Mouse (Mus musculus): Measurements from ENCODE around the gene Clasp2. TPM values are rescaled to one million over a fixed set of nuclear protein-coding genes. Genes with fewer than 3 reads are reported as not detected.

Gene Clasp2
- polyA plus RNA-seq, 1 experiment from 2014 or later = 22.2 TPM

GRCm38 (mm10) chr9:113802734-113803133 is 61.5 kb downstream of the Clasp2 start:
- H3K9ac ChIP-seq = no peak overlapping the region
- 76% methylated on average over 3 of the region's 3 CpGs for WGBS
- H3K9me3 ChIP-seq = no peaks in the 10 kb centered on the region

GRCm38 (mm10) chr9:113803751-113804150 is 62.5 kb downstream of the Clasp2 start:
- H3K27ac ChIP-seq = no peak overlapping the region
- no peak overlapping the region for H3K4me2 ChIP-seq
- H3K36me3 ChIP-seq = no peaks in the 10 kb centered on the region
- no peak for ATAC-seq (ENCODE audit: insufficient number of reproducible peaks, low FRiP score, low TSS enrichment, low read depth)
- H3K4me1 ChIP-seq = no peaks in the 10 kb centered on the region
- no peak overlapping the region for H3K4me3 ChIP-seq
- WGBS = 81% methylated on average over 2 of the region's 2 CpGs
- H3K9ac ChIP-seq = no peak overlapping the region
- no peaks in the 10 kb centered on the region for H3K9me3 ChIP-seq
- no peaks in the 10 kb centered on the region for H3K27me3 ChIP-seq

More at GRCm38 (mm10) chr9:113802734-113803133, 61.5 kb downstream of the Clasp2 start:
- Histone ChIP-seq H3K27ac (no peak overlapping the region), H3K36me3 (no peaks in the 10 kb centered on the region), H3K27me3 (no peaks in the 10 kb centered on the region), H3K4me1 (no peaks in the 10 kb centered on the region), H3K4me2 (no peak overlapping the region), H3K4me3 (no peak overlapping the region)
- no peak for ATAC-seq (ENCODE audit: insufficient number of reproducible peaks, low FRiP score, low TSS enrichment, low read depth)

- 91% methylated on average over 1 of the region's 1 CpGs for whole genome bisulfite sequencing
- no peaks in the 10 kb centered on the region for H3K4me1 ChIP-seq
- no peak overlapping the region for H3K4me2 ChIP-seq
- H3K36me3 ChIP-seq = no peaks in the 10 kb centered on the region
- no peaks in the 10 kb centered on the region for H3K9me3 ChIP-seq
- ATAC-seq (ENCODE audit: insufficient number of reproducible peaks, low FRiP score, low TSS enrichment, low read depth) = no peak
- H3K4me3 ChIP-seq = no peak overlapping the region
- no peak overlapping the region for H3K9ac ChIP-seq
- H3K27me3 ChIP-seq = no peaks in the 10 kb centered on the region
- no peak overlapping the region for H3K27ac ChIP-seq
Observed at GRCm38 (mm10) chr9:113805359-113805758, 64.1 kb downstream of the Clasp2 start.

- H3K9me3 ChIP-seq = no peaks in the 10 kb centered on the region
- peaks cover 4% of the 10 kb centered on the region for H3K4me1 ChIP-seq
- H3K9ac ChIP-seq = no peak overlapping the region
- WGBS = 54% methylated on average over 1 of the region's 1 CpGs
- no peaks in the 10 kb centered on the region for H3K36me3 ChIP-seq
- no peak overlapping the region for H3K4me2 ChIP-seq
- no peaks in the 10 kb centered on the region for H3K27me3 ChIP-seq
- no peak for ATAC-seq (ENCODE audit: insufficient number of reproducible peaks, low FRiP score, low TSS enrichment, low read depth)
- no peak overlapping the region for H3K27ac ChIP-seq
- H3K4me3 ChIP-seq = no peak overlapping the region
Observed at GRCm38 (mm10) chr9:113811327-113811726, 70.1 kb downstream of the Clasp2 start.

- Histone ChIP-seq H3K4me3 (peak overlapping the region; percentile 23), H3K36me3 (no peaks in the 10 kb centered on the region), H3K9ac (no peak overlapping the region), H3K27ac (no peak overlapping the region), H3K27me3 (no peaks in the 10 kb centered on the region), H3K4me2 (peak overlapping the region; percentile 43), H3K9me3 (no peaks in the 10 kb centered on the region), H3K4me1 (peaks cover 4% of the 10 kb centered on the region)
- no peak for ATAC-seq (ENCODE audit: insufficient number of reproducible peaks, low FRiP score, low TSS enrichment, low read depth)
- 29% methylated on average over 9 of the region's 9 CpGs for WGBS
Observed at GRCm38 (mm10) chr9:113811957-113812670, 70.8 kb downstream of the Clasp2 start.

- Histone ChIP-seq H3K9me3 (no peaks in the 10 kb centered on the region), H3K9ac (no peak overlapping the region), H3K27me3 (no peaks in the 10 kb centered on the region), H3K4me2 (peak overlapping the region; percentile 43), H3K27ac (no peak overlapping the region), H3K36me3 (no peaks in the 10 kb centered on the region), H3K4me1 (peaks cover 4% of the 10 kb centered on the region), H3K4me3 (peak overlapping the region; percentile 23)
- ATAC-seq (ENCODE audit: insufficient number of reproducible peaks, low FRiP score, low TSS enrichment, low read depth) = no peak
- 60% methylated on average over 4 of the region's 4 CpGs for WGBS
Observed at GRCm38 (mm10) chr9:113812671-113813001, 71.4 kb downstream of the Clasp2 start.

GRCm38 (mm10) chr9:113813086-113813485 is 71.8 kb downstream of the Clasp2 start:
- H3K9me3 ChIP-seq = no peaks in the 10 kb centered on the region
- ATAC-seq (ENCODE audit: insufficient number of reproducible peaks, low FRiP score, low TSS enrichment, low read depth) = no peak
- peaks cover 4% of the 10 kb centered on the region for H3K4me1 ChIP-seq
- H3K36me3 ChIP-seq = no peaks in the 10 kb centered on the region
- no peaks in the 10 kb centered on the region for H3K27me3 ChIP-seq
- H3K4me2 ChIP-seq = no peak overlapping the region
- no peak overlapping the region for H3K4me3 ChIP-seq
- H3K9ac ChIP-seq = no peak overlapping the region
- 80% methylated on average over 5 of the region's 5 CpGs for WGBS
- no peak overlapping the region for H3K27ac ChIP-seq

GRCm38 (mm10) chr9:113815836-113816235 is 74.6 kb downstream of the Clasp2 start:
- no peak overlapping the region for H3K9ac ChIP-seq
- H3K4me3 ChIP-seq = no peak overlapping the region
- peaks cover 4% of the 10 kb centered on the region for H3K4me1 ChIP-seq
- WGBS = 71% methylated on average over 2 of the region's 2 CpGs
- H3K4me2 ChIP-seq = no peak overlapping the region
- no peaks in the 10 kb centered on the region for H3K27me3 ChIP-seq
- no peak overlapping the region for H3K27ac ChIP-seq
- no peaks in the 10 kb centered on the region for H3K36me3 ChIP-seq
- ATAC-seq (ENCODE audit: insufficient number of reproducible peaks, low FRiP score, low TSS enrichment, low read depth) = no peak
- no peaks in the 10 kb centered on the region for H3K9me3 ChIP-seq

GRCm38 (mm10) chr9:113822150-113822549 is 80.9 kb downstream of the Clasp2 start:
- Histone ChIP-seq H3K4me3 (no peak overlapping the region), H3K9ac (no peak overlapping the region), H3K4me1 (no peaks in the 10 kb centered on the region), H3K36me3 (0 out of 2 replicates have a peak, but pooled peaks cover 2% of the 10 kb centered on the region), H3K27me3 (no peaks in the 10 kb centered on the region), H3K27ac (no peak overlapping the region), H3K9me3 (no peaks in the 10 kb centered on the region), H3K4me2 (no peak overlapping the region)
- WGBS = 63% methylated on average over 1 of the region's 1 CpGs
- ATAC-seq (ENCODE audit: insufficient number of reproducible peaks, low FRiP score, low TSS enrichment, low read depth) = no peak

- Histone ChIP-seq H3K4me3 (no peak overlapping the region), H3K9me3 (no peaks in the 10 kb centered on the region), H3K9ac (no peak overlapping the region), H3K4me2 (no peak overlapping the region), H3K36me3 (0 out of 2 replicates have a peak, but pooled peaks cover 1% of the 10 kb centered on the region), H3K27me3 (no peaks in the 10 kb centered on the region), H3K4me1 (no peaks in the 10 kb centered on the region), H3K27ac (no peak overlapping the region)
- WGBS = 92% methylated on average over 9 of the region's 9 CpGs
- no peak for ATAC-seq (ENCODE audit: insufficient number of reproducible peaks, low FRiP score, low TSS enrichment, low read depth)
Observed at GRCm38 (mm10) chr9:113828719-113829118, 87.4 kb downstream of the Clasp2 start.

GRCm38 (mm10) chr9:113830219-113830618 is 88.9 kb downstream of the Clasp2 start:
- no peak overlapping the region for H3K27ac ChIP-seq

GRCm38 (mm10) chr9:113833481-113833880 is 92.2 kb downstream of the Clasp2 start:
- H3K4me3 ChIP-seq = no peak overlapping the region
- 0 out of 2 replicates have a peak, but pooled peaks cover under 1% of the 10 kb centered on the region for H3K36me3 ChIP-seq
- no peaks in the 10 kb centered on the region for H3K9me3 ChIP-seq
- no peak overlapping the region for H3K9ac ChIP-seq
- H3K27me3 ChIP-seq = no peaks in the 10 kb centered on the region
- WGBS = 95% methylated on average over 7 of the region's 7 CpGs
- H3K4me1 ChIP-seq = no peaks in the 10 kb centered on the region
- no peak overlapping the region for H3K27ac ChIP-seq
- no peak overlapping the region for H3K4me2 ChIP-seq
- ATAC-seq (ENCODE audit: insufficient number of reproducible peaks, low FRiP score, low TSS enrichment, low read depth) = no peak

More at GRCm38 (mm10) chr9:113830219-113830618, 88.9 kb downstream of the Clasp2 start:
- Histone ChIP-seq H3K4me2 (no peak overlapping the region), H3K27me3 (no peaks in the 10 kb centered on the region), H3K36me3 (no peaks in the 10 kb centered on the region), H3K4me1 (no peaks in the 10 kb centered on the region), H3K4me3 (no peak overlapping the region), H3K9me3 (no peaks in the 10 kb centered on the region), H3K9ac (no peak overlapping the region)
- WGBS = 90% methylated on average over 3 of the region's 3 CpGs
- ATAC-seq (ENCODE audit: insufficient number of reproducible peaks, low FRiP score, low TSS enrichment, low read depth) = no peak
